Mouse (Mus musculus) CD8-positive naive resting alpha-beta T cell, adult 57 days (primary cell): Measurements from ENCODE around the gene Slc9a2. TPM values are rescaled to one million over a fixed set of nuclear protein-coding genes. Genes with fewer than 3 reads are reported as not detected.

ENCODE experiments used
- total RNA-seq: library from RNA; stranded (reverse); gene quantifications from one replicate; pipeline ENCODE4 v1.2.4, GENCODE M21; 2023

The Slc9a2 gene
- total RNA-seq, result not detected

GRCm38 (mm10) chr1:40680067-40680867 lies at the start of gene Slc9a2:
Slc9a2 (plus strand) TSS chr1:40680574.

DNA sequence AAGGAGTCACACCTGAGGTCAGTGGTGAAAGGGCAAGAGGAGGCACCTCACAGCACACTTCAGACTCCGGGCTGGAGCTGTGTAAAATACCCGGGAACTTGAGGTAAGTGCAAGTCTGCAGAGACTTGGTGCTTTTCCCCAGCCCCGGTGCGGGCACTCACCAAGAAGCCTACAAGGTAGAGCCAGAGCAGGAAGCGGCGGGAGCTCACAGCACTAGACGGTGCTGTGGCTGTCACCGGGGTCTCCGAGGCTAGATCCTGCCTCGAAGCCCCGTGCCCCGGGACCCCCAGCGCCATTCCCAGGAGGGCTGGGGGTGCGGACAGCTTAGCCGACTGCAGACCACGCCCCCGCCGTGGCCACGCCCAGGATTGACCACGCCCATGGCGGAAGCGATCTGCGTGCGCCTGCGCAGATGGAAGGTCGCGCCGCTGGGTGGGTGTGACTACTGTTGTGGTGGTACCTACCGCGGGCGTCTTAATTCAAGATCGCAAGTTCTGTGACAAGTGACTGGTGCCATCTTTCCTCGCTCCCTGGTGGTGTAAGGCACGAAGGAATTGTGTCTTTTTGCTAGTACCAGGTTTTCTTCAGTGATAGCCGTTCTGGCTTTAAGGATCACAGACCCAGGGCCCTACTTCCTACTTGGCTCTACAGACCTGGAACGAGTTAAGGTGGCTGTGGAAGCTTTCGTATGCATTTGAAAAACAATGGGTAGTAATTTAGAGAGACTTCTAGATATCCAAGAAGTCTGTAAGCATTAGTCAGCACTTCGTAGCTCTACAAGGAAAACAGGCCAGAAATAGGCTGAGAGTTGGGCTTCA lies 110.2 kb downstream of the Slc9a2 start, which contains the start of gene Mfsd9:
Gene Mfsd9 (minus strand): TSS at position 364 of the 818 bp plus-strand sequence.

DNA sequence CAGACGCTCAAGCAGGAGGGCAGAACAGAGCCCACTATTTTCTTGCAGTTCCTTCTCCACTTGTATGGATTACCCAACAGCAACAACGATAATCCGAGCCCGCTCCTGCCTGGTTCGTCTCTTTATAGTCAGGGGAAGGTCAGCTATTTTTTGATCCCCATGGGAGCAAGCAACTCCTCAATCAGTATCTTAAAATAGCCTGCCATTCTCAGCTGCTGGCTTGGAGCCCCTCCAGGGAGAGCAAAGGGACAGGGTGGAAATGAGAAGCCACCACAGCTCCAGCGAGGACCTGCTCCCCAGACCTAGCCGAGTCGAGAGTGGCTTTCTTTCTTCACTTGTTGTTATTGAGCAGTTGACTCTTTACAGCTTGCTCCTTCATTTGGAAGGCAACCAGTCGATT lies 125.0 kb downstream of the Slc9a2 start, which contains the start of gene Tmem182:
Gene Tmem182 (plus strand): TSS at position 251 of the 400 bp plus-strand sequence.

Other genes starting within 250 kb of the Slc9a2 start
- gene Il18r1, start 215.0 kb upstream of the Slc9a2 start, total RNA-seq, result 59.2 TPM
- gene Il18rap, start 165.2 kb upstream of the Slc9a2 start, total RNA-seq, result 4.8 TPM
- not detected for gene Slc9a4, start 100.5 kb upstream of the Slc9a2 start, total RNA-seq
- 1.5 TPM for gene Mfsd9, start 110.1 kb downstream of the Slc9a2 start, total RNA-seq
- not detected for gene Tmem182, start 125.0 kb downstream of the Slc9a2 start, total RNA-seq